Mouse (Mus musculus): ENCODE data around the gene 1700047I17Rik2. TPM values are rescaled to one million over a fixed set of nuclear protein-coding genes. Genes with fewer than 3 reads are reported as not detected.
"Not testable (repeated sequence)": the region's sequence is repeated elsewhere in the genome, so short reads cannot be mapped to it uniquely, and the experiment has no call there.

The 1700047I17Rik2 gene
- polyA plus RNA-seq, 2 experiments: not detected

GRCm38 (mm10) chr12:55229626-55230519 is 30.5 kb downstream of the 1700047I17Rik2 start, which contains the start of gene Srp54c:
Gene Srp54c (plus strand): TSS chr12:55230168.
- H3K27me3 ChIP-seq (ENCODE audit: control insufficient read depth, insufficient read depth, low read length); H3K36me3 ChIP-seq (replicated peaks; ENCODE audit: control insufficient read depth, insufficient read depth, low read depth); H3K4me1 ChIP-seq (replicated peaks; ENCODE audit: control insufficient read depth in 2 of 2, insufficient read depth in 2 of 2, low read length in 1 of 2); DNase-seq (ENCODE audit: low read depth in 3 of 3, low spot score in 3 of 3); H3K27ac ChIP-seq; H3K9me3 ChIP-seq (ENCODE audit: control insufficient read depth, low read length): not testable (repeated sequence)
- peak; percentile 97 for ATAC-seq (ENCODE audit: insufficient read depth)
- Histone ChIP-seq H3K9ac (replicated peaks) (peak within 1 kb of the TSS; percentile 64), H3K4me3 (ENCODE audit: insufficient read depth in 1 of 2, low read depth in 2 of 2, low read length in 2 of 2) (peak within 1 kb of the TSS; percentile 49 to 67), H3K4me2 (ENCODE audit: low read depth) (peak within 1 kb of the TSS; percentile 38; the same call in 1 of the 2 replicates)
- WGBS (ENCODE audit: insufficient replicate concordance): no CpG with 5 or more reads among the region's 57 CpGs

DNA sequence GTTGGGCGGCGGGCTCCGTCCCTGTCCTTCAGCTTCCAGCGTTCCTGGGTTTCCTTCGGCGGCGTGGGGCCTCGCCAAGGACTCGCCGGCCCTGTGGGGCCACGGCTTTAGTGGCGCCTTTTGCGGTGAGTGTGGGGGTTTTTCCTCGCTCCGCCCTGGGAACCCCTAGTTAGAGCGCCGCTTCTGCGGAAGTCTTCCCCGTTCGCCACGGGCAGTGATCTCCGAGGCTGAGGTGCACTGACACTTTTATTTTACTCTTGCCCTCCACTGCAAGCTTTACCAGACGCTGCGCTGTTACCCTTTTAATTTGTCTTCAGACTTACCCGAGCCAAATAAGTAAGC is 31.1 kb downstream of the 1700047I17Rik2 start:
- not testable (repeated sequence) for H3K27ac ChIP-seq; H3K36me3 ChIP-seq (replicated peaks; ENCODE audit: control insufficient read depth, insufficient read depth, low read depth); H3K27me3 ChIP-seq (ENCODE audit: control insufficient read depth, insufficient read depth, low read length); H3K9me3 ChIP-seq (ENCODE audit: control insufficient read depth, low read length); H3K4me1 ChIP-seq (replicated peaks; ENCODE audit: control insufficient read depth in 2 of 2, insufficient read depth in 2 of 2, low read length in 1 of 2); DNase-seq (ENCODE audit: low read depth in 3 of 3, low spot score in 3 of 3)
- peak; percentile 40 for ATAC-seq (ENCODE audit: insufficient read depth)
- H3K4me3 ChIP-seq (ENCODE audit: insufficient read depth in 1 of 2, low read depth in 2 of 2, low read length in 2 of 2): peak overlapping the region; percentile 49 to 67
- WGBS (ENCODE audit: insufficient replicate concordance): 0% methylated on average over 10 of the region's 25 CpGs
- peak overlapping the region; percentile 64 for H3K9ac ChIP-seq (replicated peaks)
- peak overlapping the region; percentile 38; the same call in 1 of the 2 replicates for H3K4me2 ChIP-seq (ENCODE audit: low read depth)

DNA sequence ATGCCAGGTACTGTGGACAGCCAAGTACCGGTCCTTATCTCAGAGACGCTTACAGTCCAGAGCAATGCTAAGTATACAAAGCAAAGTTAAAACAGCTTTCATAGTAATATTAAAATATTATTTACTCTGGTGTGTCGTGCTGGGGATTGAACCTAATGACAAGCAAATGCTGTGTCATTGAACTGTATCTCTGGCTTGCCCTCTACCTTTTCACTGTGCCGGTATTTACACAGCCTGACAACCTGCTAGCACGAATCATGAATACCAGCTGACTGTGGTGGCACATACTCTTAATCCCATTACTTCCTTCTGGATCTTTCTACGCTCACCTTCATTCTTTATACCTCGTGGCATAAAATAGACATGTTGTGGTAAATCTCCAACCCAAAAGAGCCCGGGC is 42.9 kb downstream of the 1700047I17Rik2 start:
- not testable (repeated sequence) for H3K4me3 ChIP-seq (ENCODE audit: insufficient read depth in 1 of 2, low read depth in 2 of 2, low read length in 2 of 2); H3K36me3 ChIP-seq (replicated peaks; ENCODE audit: control insufficient read depth, insufficient read depth, low read depth); H3K4me1 ChIP-seq (replicated peaks; ENCODE audit: control insufficient read depth in 2 of 2, insufficient read depth in 2 of 2, low read length in 1 of 2); H3K27ac ChIP-seq; H3K9me3 ChIP-seq (ENCODE audit: control insufficient read depth, low read length); ATAC-seq (ENCODE audit: insufficient read depth); DNase-seq (ENCODE audit: low read depth in 3 of 3, low spot score in 3 of 3); H3K9ac ChIP-seq (replicated peaks); H3K27me3 ChIP-seq (ENCODE audit: control insufficient read depth, insufficient read depth, low read length); H3K4me2 ChIP-seq (ENCODE audit: low read depth)
- WGBS (ENCODE audit: insufficient replicate concordance): no CpG with 5 or more reads among the region's 8 CpGs

DNA sequence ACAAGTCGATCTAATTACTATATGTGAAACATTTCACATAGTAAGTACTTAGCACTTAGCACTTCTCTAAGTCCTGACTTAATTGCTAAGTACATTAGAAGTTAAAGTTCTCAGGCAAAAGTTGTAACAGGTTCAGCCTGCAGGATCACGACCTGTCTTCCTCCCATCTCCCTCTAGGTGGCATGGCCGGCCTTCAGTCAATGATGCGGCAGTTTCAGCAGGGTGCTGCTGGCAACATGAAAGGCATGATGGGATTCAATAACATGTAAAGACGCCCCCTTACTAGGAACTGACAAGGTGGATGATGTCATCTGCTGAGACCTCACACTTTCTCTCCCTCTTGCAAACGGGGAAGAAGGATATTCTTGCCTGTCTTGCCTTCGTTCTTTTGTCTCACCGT is 62.6 kb downstream of the 1700047I17Rik2 start:
- H3K4me2 ChIP-seq (ENCODE audit: low read depth); H3K27ac ChIP-seq; H3K4me1 ChIP-seq (replicated peaks; ENCODE audit: control insufficient read depth in 2 of 2, insufficient read depth in 2 of 2, low read length in 1 of 2); H3K4me3 ChIP-seq (ENCODE audit: insufficient read depth in 1 of 2, low read depth in 2 of 2, low read length in 2 of 2); ATAC-seq (ENCODE audit: insufficient read depth); DNase-seq (ENCODE audit: low read depth in 3 of 3, low spot score in 3 of 3); H3K27me3 ChIP-seq (ENCODE audit: control insufficient read depth, insufficient read depth, low read length); H3K9ac ChIP-seq (replicated peaks); H3K9me3 ChIP-seq (ENCODE audit: control insufficient read depth, low read length): not testable (repeated sequence)
- H3K36me3 ChIP-seq (replicated peaks; ENCODE audit: control insufficient read depth, insufficient read depth, low read depth): peaks cover 11% of the 10 kb centered on the region
- no CpG with 5 or more reads among the region's 8 CpGs for WGBS (ENCODE audit: insufficient replicate concordance)

- not testable (repeated sequence) for H3K27ac ChIP-seq; H3K4me2 ChIP-seq (ENCODE audit: low read depth); H3K9ac ChIP-seq (replicated peaks); DNase-seq (ENCODE audit: low read depth in 3 of 3, low spot score in 3 of 3); H3K27me3 ChIP-seq (ENCODE audit: control insufficient read depth, insufficient read depth, low read length); ATAC-seq (ENCODE audit: insufficient read depth); H3K4me1 ChIP-seq (replicated peaks; ENCODE audit: control insufficient read depth in 2 of 2, insufficient read depth in 2 of 2, low read length in 1 of 2); H3K9me3 ChIP-seq (ENCODE audit: control insufficient read depth, low read length); H3K4me3 ChIP-seq (ENCODE audit: insufficient read depth in 1 of 2, low read depth in 2 of 2, low read length in 2 of 2); H3K36me3 ChIP-seq (replicated peaks; ENCODE audit: control insufficient read depth, insufficient read depth, low read depth)
- WGBS (ENCODE audit: insufficient replicate concordance): no CpG with 5 or more reads among the region's 5 CpGs
These were observed 64.0 kb downstream of the 1700047I17Rik2 start for GRCm38 (mm10) chr12:55263385-55263784.

Other genes starting within 250 kb of the 1700047I17Rik2 start
- not detected in 2 replicates for gene Gm20403, start 213.1 kb upstream of the 1700047I17Rik2 start, polyA plus RNA-seq (2012; rRNA removed)
- gene Gm20403, start 213.1 kb upstream of the 1700047I17Rik2 start, polyA plus RNA-seq (2014; fragmentation: Nextera tagmentation; extraction: Ambion mirVana): not detected in 2 replicates
- 9.6 and 17.7 TPM in 2 replicates for gene Baz1a, start 185.2 kb upstream of the 1700047I17Rik2 start, polyA plus RNA-seq (2012; rRNA removed)
- gene Baz1a, start 185.2 kb upstream of the 1700047I17Rik2 start, polyA plus RNA-seq (2014; fragmentation: Nextera tagmentation; extraction: Ambion mirVana): 26.4 and 28.0 TPM in 2 replicates
- gene 2700097O09Rik, start 119.5 kb upstream of the 1700047I17Rik2 start, polyA plus RNA-seq (2012; rRNA removed): 11.1 and 15.0 TPM in 2 replicates
- 34.3 and 37.0 TPM in 2 replicates for gene 2700097O09Rik, start 119.5 kb upstream of the 1700047I17Rik2 start, polyA plus RNA-seq (2014; fragmentation: Nextera tagmentation; extraction: Ambion mirVana)
- gene Srp54a, start 119.3 kb upstream of the 1700047I17Rik2 start, polyA plus RNA-seq (2012; rRNA removed): 7.1 and 11.2 TPM in 2 replicates
- gene Srp54a, start 119.3 kb upstream of the 1700047I17Rik2 start, polyA plus RNA-seq (2014; fragmentation: Nextera tagmentation; extraction: Ambion mirVana): 89.1 and 91.6 TPM in 2 replicates
- gene Fam177a, start 75.1 kb upstream of the 1700047I17Rik2 start, polyA plus RNA-seq (2012; rRNA removed): 2.3 and 3.8 TPM in 2 replicates
- gene Fam177a, start 75.1 kb upstream of the 1700047I17Rik2 start, polyA plus RNA-seq (2014; fragmentation: Nextera tagmentation; extraction: Ambion mirVana): 7.3 and 8.0 TPM in 2 replicates
- gene Srp54b, start 44.5 kb upstream of the 1700047I17Rik2 start, polyA plus RNA-seq (2012; rRNA removed): 9.5 and 14.0 TPM in 2 replicates
- 28.7 and 29.0 TPM in 2 replicates for gene Srp54b, start 44.5 kb upstream of the 1700047I17Rik2 start, polyA plus RNA-seq (2014; fragmentation: Nextera tagmentation; extraction: Ambion mirVana)
- 10.7 and 17.1 TPM in 2 replicates for gene Srp54c, start 30.6 kb downstream of the 1700047I17Rik2 start, polyA plus RNA-seq (2012; rRNA removed)
- 34.7 and 40.3 TPM in 2 replicates for gene Srp54c, start 30.6 kb downstream of the 1700047I17Rik2 start, polyA plus RNA-seq (2014; fragmentation: Nextera tagmentation; extraction: Ambion mirVana)
- gene 1110008L16Rik, start 100.0 kb downstream of the 1700047I17Rik2 start, polyA plus RNA-seq (2012; rRNA removed): 4.2 and 5.2 TPM in 2 replicates
- 6.1 and 7.2 TPM in 2 replicates for gene 1110008L16Rik, start 100.0 kb downstream of the 1700047I17Rik2 start, polyA plus RNA-seq (2014; fragmentation: Nextera tagmentation; extraction: Ambion mirVana)
- gene Ppp2r3c, start 103.4 kb downstream of the 1700047I17Rik2 start, polyA plus RNA-seq (2012; rRNA removed): 2.8 and 4.7 TPM in 2 replicates
- 7.4 and 7.9 TPM in 2 replicates for gene Ppp2r3c, start 103.4 kb downstream of the 1700047I17Rik2 start, polyA plus RNA-seq (2014; fragmentation: Nextera tagmentation; extraction: Ambion mirVana)
- gene Psma6, start 184.6 kb downstream of the 1700047I17Rik2 start, polyA plus RNA-seq (2012; rRNA removed): 63.1 and 85.9 TPM in 2 replicates
- gene Psma6, start 184.6 kb downstream of the 1700047I17Rik2 start, polyA plus RNA-seq (2014; fragmentation: Nextera tagmentation; extraction: Ambion mirVana): 220 and 221 TPM in 2 replicates